Mouse (Mus musculus): Measurements from ENCODE around the gene Pvr. TPM values are rescaled to one million over a fixed set of nuclear protein-coding genes. Genes with fewer than 3 reads are reported as not detected.

Pvr gene
- total and polyA plus RNA-seq, 2 experiments from 2014 or later, result 7.7 to 11.0 TPM

DNA sequence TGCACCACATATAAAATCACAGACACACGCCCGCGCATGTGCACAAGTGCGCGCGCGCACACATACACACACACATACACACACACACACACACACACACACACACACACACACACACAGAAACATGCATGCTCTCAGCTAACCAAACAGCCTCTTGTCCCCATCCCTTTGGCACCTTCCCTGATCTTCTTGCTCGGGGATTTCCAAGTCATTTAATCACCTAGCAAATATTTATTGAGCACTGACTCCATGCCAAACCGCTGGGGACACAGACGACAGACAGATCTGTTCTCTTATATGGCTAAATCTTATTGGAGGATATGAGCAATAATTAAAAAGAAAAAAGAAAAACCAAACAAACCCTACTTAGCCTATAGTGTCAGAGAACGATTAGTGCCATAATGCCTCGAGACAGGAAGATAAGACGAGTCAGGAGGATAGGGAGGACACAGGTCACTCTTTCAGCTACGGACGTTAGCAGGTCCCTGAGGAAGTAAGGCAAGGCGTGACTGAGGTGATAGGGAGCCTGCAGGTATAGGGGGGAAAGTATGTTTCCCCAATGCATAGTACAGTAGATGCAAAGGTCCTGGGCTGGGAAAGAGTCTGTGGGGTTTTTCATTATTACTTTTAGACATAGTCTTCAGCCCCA lies 53.1 kb downstream of the Pvr start:
- no peak overlapping the region for H3K9ac ChIP-seq (replicated peaks; ENCODE audit: low read length, poor library complexity, severe bottlenecking)
- H3K27me3 ChIP-seq (ENCODE audit: insufficient read depth, low read length), result no peaks in the 10 kb centered on the region
- 89% methylated on average over 16 of the region's 16 CpGs for WGBS
- ATAC-seq (ENCODE audit: low FRiP score) (no peak), DNase-seq (ENCODE audit: low spot score) (no peak)
- no peak for TF ChIP-seq CTCF (IDR thresholded peaks at IDR 0.05)
- H3K27ac ChIP-seq (ENCODE audit: low read depth, low read length), result no peak overlapping the region
- H3K36me3 ChIP-seq (ENCODE audit: insufficient read depth, low read length), result no peaks in the 10 kb centered on the region
- H3K4me2 ChIP-seq (ENCODE audit: low read depth, low read length, poor library complexity, severe bottlenecking), result no peak overlapping the region
- no peaks in the 10 kb centered on the region for H3K4me1 ChIP-seq (ENCODE audit: insufficient read depth, low read length)
- no peak overlapping the region for H3K4me3 ChIP-seq (ENCODE audit: low read depth, low read length)
- H3K9me3 ChIP-seq (ENCODE audit: low read length), result no peaks in the 10 kb centered on the region

DNA sequence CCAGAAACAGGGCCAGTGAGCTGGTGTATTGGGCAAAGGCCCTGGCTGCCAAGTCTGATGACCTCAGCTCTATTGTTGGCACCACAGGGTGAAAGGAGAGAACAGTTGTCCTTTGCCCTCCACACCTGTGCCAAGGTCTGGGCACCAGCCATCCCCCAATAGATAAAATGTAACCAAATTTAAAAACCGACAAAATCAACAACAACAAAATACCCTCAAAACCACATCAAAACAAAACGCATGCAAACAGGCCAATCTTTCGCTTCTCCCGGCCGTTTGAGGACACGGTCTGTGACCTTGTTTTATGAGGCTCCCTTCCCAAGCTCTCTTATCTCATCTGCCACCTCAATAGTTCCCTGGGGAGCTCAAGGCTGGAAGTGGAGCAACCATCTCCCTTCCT lies 54.5 kb downstream of the Pvr start:
- no peak overlapping the region for H3K4me2 ChIP-seq (ENCODE audit: low read depth, low read length, poor library complexity, severe bottlenecking)
- H3K4me1 ChIP-seq (ENCODE audit: insufficient read depth, low read length), result no peaks in the 10 kb centered on the region
- H3K36me3 ChIP-seq (ENCODE audit: insufficient read depth, low read length), result no peaks in the 10 kb centered on the region
- WGBS, result 81% methylated on average over 6 of the region's 6 CpGs
- no peak overlapping the region for H3K4me3 ChIP-seq (ENCODE audit: low read depth, low read length)
- no peak for TF ChIP-seq CTCF (IDR thresholded peaks at IDR 0.05)
- DNase-seq (ENCODE audit: low spot score) (no peak), ATAC-seq (ENCODE audit: low FRiP score) (no peak)
- H3K27me3 ChIP-seq (ENCODE audit: insufficient read depth, low read length), result no peaks in the 10 kb centered on the region
- no peak overlapping the region for H3K9ac ChIP-seq (replicated peaks; ENCODE audit: low read length, poor library complexity, severe bottlenecking)
- no peak overlapping the region for H3K27ac ChIP-seq (ENCODE audit: low read depth, low read length)
- no peaks in the 10 kb centered on the region for H3K9me3 ChIP-seq (ENCODE audit: low read length)

DNA sequence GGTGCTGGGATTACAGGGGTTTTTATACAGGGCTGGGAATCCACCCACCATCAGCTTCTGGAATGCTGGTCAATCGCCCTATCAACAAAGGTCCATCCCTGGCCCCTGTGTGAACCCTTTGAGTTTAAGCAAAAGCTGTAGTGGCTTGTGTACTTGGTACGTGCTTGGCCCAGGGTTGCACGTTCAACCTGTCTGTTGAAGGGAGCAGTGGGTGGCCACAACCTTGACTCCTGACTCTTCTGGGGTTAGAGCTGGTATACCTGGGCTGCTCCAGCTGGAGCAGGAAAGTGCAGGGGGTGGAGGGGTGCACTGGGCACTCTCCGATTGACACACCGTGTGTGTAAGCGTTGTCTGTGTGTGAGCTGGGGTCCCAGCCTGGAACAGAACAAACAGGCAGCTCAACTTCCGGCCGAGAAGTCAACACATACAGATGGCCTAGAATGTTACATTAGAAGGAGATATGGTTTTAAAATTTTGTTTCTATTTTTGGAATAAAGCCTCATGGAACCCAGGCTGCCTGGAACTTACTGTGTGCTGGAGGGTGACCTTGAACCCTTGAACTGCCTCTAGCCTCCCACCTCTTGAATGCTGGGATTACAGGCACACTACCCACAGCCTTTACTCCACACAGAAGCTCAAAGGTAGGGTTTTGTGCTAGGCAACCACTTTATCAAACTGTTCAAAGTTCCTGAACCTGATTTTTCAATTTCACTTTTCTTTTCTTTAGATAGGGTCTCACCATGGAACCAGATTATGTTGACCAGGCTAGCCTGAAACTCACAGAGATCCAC lies 55.5 kb downstream of the Pvr start:
- no peak for ATAC-seq (ENCODE audit: low FRiP score)

DNA sequence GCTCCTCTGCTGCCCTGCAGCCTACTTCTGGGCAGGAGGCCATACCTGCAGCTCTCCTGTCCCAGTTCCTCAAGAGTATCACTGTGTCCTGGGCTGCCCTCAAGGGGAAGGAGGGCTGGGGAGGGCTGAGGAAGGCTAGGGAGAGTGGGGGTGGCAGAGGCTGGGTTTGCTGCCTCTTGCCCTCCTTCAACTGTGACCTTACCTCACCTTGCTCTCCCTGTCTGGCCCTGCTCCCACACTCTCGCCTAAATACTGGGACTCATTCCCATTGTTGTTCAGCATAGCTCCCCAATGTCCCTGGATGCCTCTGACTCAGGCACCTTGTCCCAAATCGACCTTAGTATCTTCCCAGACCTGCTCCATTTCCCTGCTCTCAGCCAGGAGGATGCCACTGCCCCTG lies 56.7 kb downstream of the Pvr start:
- no peak overlapping the region for H3K4me2 ChIP-seq (ENCODE audit: low read depth, low read length, poor library complexity, severe bottlenecking)
- H3K9ac ChIP-seq (replicated peaks; ENCODE audit: low read length, poor library complexity, severe bottlenecking), result no peak overlapping the region
- DNase-seq (ENCODE audit: low spot score) (no peak), ATAC-seq (ENCODE audit: low FRiP score) (no peak)
- WGBS, result 43% methylated on average over 2 of the region's 2 CpGs
- no peaks in the 10 kb centered on the region for H3K27me3 ChIP-seq (ENCODE audit: insufficient read depth, low read length)
- H3K9me3 ChIP-seq (ENCODE audit: low read length), result no peaks in the 10 kb centered on the region
- H3K4me1 ChIP-seq (ENCODE audit: insufficient read depth, low read length), result no peaks in the 10 kb centered on the region
- no peaks in the 10 kb centered on the region for H3K36me3 ChIP-seq (ENCODE audit: insufficient read depth, low read length)
- H3K4me3 ChIP-seq (ENCODE audit: low read depth, low read length), result no peak overlapping the region
- no peak overlapping the region for H3K27ac ChIP-seq (ENCODE audit: low read depth, low read length)
- TF ChIP-seq CTCF (IDR thresholded peaks at IDR 0.05), result no peak

More for the DNA sequence above, 55.5 kb downstream of the Pvr start:
- no peaks in the 10 kb centered on the region for H3K4me1 ChIP-seq (ENCODE audit: insufficient read depth, low read length)
- no peaks in the 10 kb centered on the region for H3K36me3 ChIP-seq (ENCODE audit: insufficient read depth, low read length)
- H3K9ac ChIP-seq (replicated peaks; ENCODE audit: low read length, poor library complexity, severe bottlenecking), result no peak overlapping the region
- no peak for TF ChIP-seq CTCF (IDR thresholded peaks at IDR 0.05)
- H3K4me3 ChIP-seq (ENCODE audit: low read depth, low read length), result no peak overlapping the region
- no peaks in the 10 kb centered on the region for H3K9me3 ChIP-seq (ENCODE audit: low read length)
- no peak for DNase-seq (ENCODE audit: low spot score)
- no peak overlapping the region for H3K4me2 ChIP-seq (ENCODE audit: low read depth, low read length, poor library complexity, severe bottlenecking)
- H3K27ac ChIP-seq (ENCODE audit: low read depth, low read length), result no peak overlapping the region
- no peaks in the 10 kb centered on the region for H3K27me3 ChIP-seq (ENCODE audit: insufficient read depth, low read length)
- WGBS, result 84% methylated on average over 8 of the region's 8 CpGs

DNA sequence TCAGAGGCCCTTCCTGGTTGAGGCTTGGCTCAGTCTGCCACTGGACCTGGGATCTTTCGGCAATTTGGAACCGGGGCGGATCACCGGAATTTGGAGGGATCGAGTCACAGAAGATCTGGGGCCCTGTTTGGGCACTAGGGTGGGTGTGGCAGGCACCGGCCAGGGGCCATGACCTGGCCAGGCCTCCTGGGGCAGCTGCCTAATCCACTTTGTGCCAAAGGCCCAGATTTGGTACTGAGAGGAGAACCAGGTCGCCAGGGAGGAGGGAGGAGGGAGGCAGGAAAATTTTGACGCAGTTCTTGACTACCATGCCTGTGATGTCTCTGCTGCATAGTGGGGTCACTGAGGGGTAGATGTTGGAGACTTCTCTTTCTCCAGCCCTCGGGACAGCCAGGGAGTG lies 59.8 kb downstream of the Pvr start, which contains the start of gene Ceacam16:
Ceacam16 (minus strand) TSS at position 101 of the 400 bp plus-strand sequence.
- no peaks in the 10 kb centered on the region for H3K4me1 ChIP-seq (ENCODE audit: insufficient read depth, low read length)

DNA sequence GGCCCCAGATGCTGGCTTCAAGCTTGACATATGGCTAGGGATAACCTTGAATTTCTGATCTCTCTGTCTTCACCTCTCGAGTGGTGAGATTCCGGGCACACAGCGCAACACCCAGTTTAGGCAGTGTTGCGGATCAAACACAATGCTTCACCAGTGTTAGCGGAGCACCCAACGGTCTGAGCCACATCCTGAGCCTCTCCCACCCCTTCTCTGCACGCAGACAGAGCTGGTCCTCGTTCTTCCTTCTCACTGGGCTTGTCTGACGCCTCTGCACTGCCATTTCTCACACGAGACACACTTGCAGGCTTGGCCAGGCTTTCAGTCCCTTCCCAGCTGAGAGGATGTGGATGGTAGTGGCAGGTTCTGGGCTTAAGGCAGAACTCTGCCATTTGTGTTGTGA lies 61.2 kb downstream of the Pvr start:
- DNase-seq (ENCODE audit: low spot score) (no peak), ATAC-seq (ENCODE audit: low FRiP score) (no peak)
- 81% methylated on average over 10 of the region's 10 CpGs for WGBS
- H3K9ac ChIP-seq (replicated peaks; ENCODE audit: low read length, poor library complexity, severe bottlenecking), result no peak overlapping the region
- no peak overlapping the region for H3K27ac ChIP-seq (ENCODE audit: low read depth, low read length)
- no peak overlapping the region for H3K4me3 ChIP-seq (ENCODE audit: low read depth, low read length)
- no peaks in the 10 kb centered on the region for H3K4me1 ChIP-seq (ENCODE audit: insufficient read depth, low read length)
- no peaks in the 10 kb centered on the region for H3K27me3 ChIP-seq (ENCODE audit: insufficient read depth, low read length)
- no peak overlapping the region for H3K4me2 ChIP-seq (ENCODE audit: low read depth, low read length, poor library complexity, severe bottlenecking)
- peaks cover 6% of the 10 kb centered on the region; the same call in 1 of the 2 replicates for H3K36me3 ChIP-seq (ENCODE audit: insufficient read depth, low read length)
- H3K9me3 ChIP-seq (ENCODE audit: low read length), result no peaks in the 10 kb centered on the region
- no peak for TF ChIP-seq CTCF (IDR thresholded peaks at IDR 0.05)

More for the DNA sequence above, 59.8 kb downstream of the Pvr start, which contains the start of gene Ceacam16:
- ATAC-seq (ENCODE audit: low FRiP score) (no peak), DNase-seq (ENCODE audit: low spot score) (no peak)
- Histone ChIP-seq H3K4me2 (ENCODE audit: low read depth, low read length, poor library complexity, severe bottlenecking) (no peak within 1 kb of the TSS), H3K9me3 (ENCODE audit: low read length) (no peaks in the 10 kb centered on the region), H3K27me3 (ENCODE audit: insufficient read depth, low read length) (no peaks in the 10 kb centered on the region), H3K27ac (ENCODE audit: low read depth, low read length) (no peak within 1 kb of the TSS), H3K36me3 (ENCODE audit: insufficient read depth, low read length) (peaks cover 6% of the 10 kb centered on the region; the same call in 1 of the 2 replicates), H3K4me3 (ENCODE audit: low read depth, low read length) (no peak within 1 kb of the TSS), H3K9ac (replicated peaks; ENCODE audit: low read length, poor library complexity, severe bottlenecking) (no peak within 1 kb of the TSS)
- WGBS, result 76% methylated on average over 9 of the region's 9 CpGs
- TF ChIP-seq CTCF (IDR thresholded peaks at IDR 0.05), result no peak

All from midbrain, postnatal 0 days (tissue).